Mouse (Mus musculus) embryonic stem cell, embryonic (primary cell): ENCODE data around the gene Cluh.

Source experiments
- CTCF ChIA-PET, 4 experiments: fragments of 300-600 bp in 2 of 4; fragments of 350-600 bp in 2 of 4; sonication (Branson Sonifier 250); formaldehyde crosslinking; loops; one replicate each; lab custom pipeline; 2022; ENCODE audit warnings: inconsistent platforms in 2 of 4; lab: Charles Lee
- POLR2A ChIA-PET, 4 experiments: fragments of 300-600 bp in 2 of 4; fragments of 350-600 bp in 2 of 4; sonication (Branson Sonifier 250); formaldehyde crosslinking; loops; one replicate each; lab custom pipeline; 2022; ENCODE audit warnings: antibody characterized with exemption in 4 of 4, inconsistent platforms in 1 of 4; lab: Charles Lee

Cluh gene

DNA sequence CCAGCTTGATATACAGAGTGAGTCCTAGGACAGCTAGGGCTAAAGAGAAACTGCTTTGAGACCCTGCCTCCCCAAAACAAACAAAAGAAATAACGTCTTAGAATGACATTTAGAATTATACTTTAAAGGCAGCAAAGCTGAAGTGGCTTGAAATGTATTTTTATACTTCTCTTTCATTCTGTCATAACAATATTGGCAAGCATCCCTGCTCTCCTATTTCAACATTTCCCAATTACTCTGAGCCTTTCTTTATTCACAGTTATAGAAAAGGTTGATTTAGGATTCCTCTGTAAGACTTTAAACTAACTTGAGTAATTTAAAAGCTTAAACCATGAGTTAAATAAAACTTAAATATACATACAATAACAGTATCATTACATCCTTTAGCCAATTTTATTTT lies 42.9 kb downstream of the Cluh start:
- ChIA-PET CTCF (no interaction called here), POLR2A (interaction anchor here in 1 of 4 experiments (0.8 to 2.3 kb wide), 2 partner anchors 12 to 207 kb away, joined by 5 to 12 read pairs; no protein-coding TSS in a partner anchor)

DNA sequence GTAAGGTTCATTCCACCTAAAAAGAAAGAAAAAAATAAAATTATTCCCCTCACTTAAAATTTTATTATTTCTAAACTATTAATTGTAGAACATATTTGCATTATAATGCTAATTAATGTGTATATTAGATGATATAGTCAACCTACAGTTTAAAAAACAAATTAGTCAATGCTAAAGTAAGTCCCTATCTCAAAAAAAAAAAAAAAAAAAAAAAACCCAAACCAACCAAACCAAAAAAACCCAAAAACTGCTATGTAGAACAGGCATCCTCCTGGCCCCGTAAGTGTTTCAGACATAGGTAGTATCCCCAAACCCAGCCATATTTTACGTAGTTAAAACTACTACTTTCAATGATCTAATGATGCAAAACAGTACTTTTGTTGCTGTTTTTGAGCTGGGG lies 50.2 kb downstream of the Cluh start:
- CTCF ChIA-PET = no interaction called here
- POLR2A ChIA-PET = interaction anchor here in 2 of 4 experiments (1.0 to 4.9 kb wide), 4 partner anchors 11 to 35 kb away, joined by 3 to 39 read pairs (median 4); partner anchors contain the start of gene Pafah1b1 (in 2 of the 2)

- CTCF ChIA-PET = interaction anchor here in 1 of 4 experiments (0.6 kb wide), 1 partner anchor 14 kb away, joined by 13 read pairs; no protein-coding TSS in a partner anchor
- POLR2A ChIA-PET = interaction anchor here (0.7 to 3.6 kb wide), 18 partner anchors 10 to 66 kb away, joined by 3 to 32 read pairs (median 5); partner anchors contain the start of genes Pafah1b1 (in 2 of the 4) and Mettl16 (in 1 of the 4)
These were observed 54.8 kb downstream of the Cluh start for GRCm38 (mm10) chr11:74704068-74704467.

GRCm38 (mm10) chr11:74708781-74709180 lies 59.5 kb downstream of the Cluh start:
- ChIA-PET POLR2A (interaction anchor here (0.6 to 5.3 kb wide), 16 partner anchors 8 to 194 kb away, joined by 3 to 39 read pairs (median 4); partner anchors contain the start of genes Mettl16 (in 2 of the 4) and Pafah1b1 (in 2 of the 4)), CTCF (interaction anchor here in 1 of 4 experiments (0.5 kb wide), 1 partner anchor 1894 kb away, joined by 3 read pairs; no protein-coding TSS in a partner anchor)

- CTCF ChIA-PET = interaction anchor here (0.7 to 1.3 kb wide), 6 partner anchors 10 to 153 kb away, joined by 3 to 8 read pairs (median 4); partner anchors contain the start of gene Pafah1b1 (in 1 of the 4)
These were observed 61.4 kb downstream of the Cluh start for GRCm38 (mm10) chr11:74710671-74711070.

GRCm38 (mm10) chr11:74715971-74716525 lies 66.8 kb downstream of the Cluh start:
- CTCF ChIA-PET = interaction anchor here in 1 of 4 experiments (1.3 kb wide), 1 partner anchor 49 kb away, joined by 3 read pairs; no protein-coding TSS in a partner anchor

More at GRCm38 (mm10) chr11:74710671-74711070, 61.4 kb downstream of the Cluh start:
- POLR2A ChIA-PET = interaction anchor here in 3 of 4 experiments (0.6 to 5.3 kb wide), 25 partner anchors 8 to 271 kb away, joined by 3 to 77 read pairs (median 4); partner anchors contain the start of genes Pafah1b1 (in 3 of the 3) and Mettl16 (in 2 of the 3)

More at GRCm38 (mm10) chr11:74715971-74716525, 66.8 kb downstream of the Cluh start:
- POLR2A ChIA-PET = interaction anchor here in 3 of 4 experiments (0.7 to 10.2 kb wide), 6 partner anchors 7 to 54 kb away, joined by 3 to 78 read pairs (median 4); partner anchors contain the start of genes Mettl16 (in 1 of the 3) and Pafah1b1 (in 1 of the 3)
